Comparison of ENCODE assay signal across 1 mouse cellular context in the genomic region with DNA sequence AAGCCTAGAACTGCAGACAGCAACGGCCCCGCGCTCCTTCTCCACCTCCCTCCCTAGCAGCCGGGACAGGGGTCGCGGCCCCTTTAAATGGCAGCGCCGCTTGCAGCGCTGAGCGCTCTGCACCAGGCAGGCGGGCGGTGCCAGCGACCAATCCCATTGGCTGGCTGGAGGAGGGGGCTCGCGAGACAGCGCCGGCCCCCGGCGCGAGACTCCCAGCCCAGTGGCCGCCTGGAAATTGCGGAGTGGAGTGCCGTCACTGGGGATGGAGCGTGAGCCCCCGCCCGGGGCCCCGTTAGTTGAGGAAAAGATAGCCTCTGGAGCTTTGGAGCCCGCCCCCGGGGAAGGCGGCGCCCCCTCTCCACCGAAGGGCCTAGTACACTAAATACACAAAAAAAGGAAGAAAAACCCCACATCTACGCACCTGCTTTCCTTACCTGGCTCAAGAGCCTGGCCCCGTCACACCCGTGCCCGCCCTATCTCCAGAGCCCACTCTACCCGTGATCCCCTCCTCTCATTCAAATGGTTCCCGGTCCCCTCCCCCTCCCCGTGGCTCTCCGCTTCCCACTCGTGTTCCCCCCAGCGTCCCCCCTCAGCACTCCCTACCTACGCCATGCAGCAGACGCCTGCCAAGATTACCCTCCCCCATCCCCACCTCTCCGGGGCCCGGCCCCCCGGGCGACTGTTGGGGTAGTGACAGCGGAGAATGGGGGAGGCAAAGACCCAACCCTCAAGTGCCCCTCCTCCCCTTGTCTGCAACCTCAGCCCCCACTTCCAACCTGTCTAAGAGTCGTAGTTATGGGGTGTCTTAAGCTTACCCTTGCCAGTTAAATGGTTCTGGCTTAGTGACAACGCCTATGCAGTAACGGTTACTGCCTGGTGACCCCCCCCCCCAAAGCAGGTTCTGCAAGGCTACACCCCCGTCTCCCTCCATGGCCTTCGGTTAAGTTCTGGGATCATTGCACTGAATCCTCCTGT.
TF ChIP-seq lines count a peak whose summit lies in the region.

No protein-coding gene starts in this region.

TF ChIP-seq in C2C12, 6 proteins besides CTCF, POLR2A, EP300 and RAD21:
- no peak for TF ChIP-seq FOSL1 (IDR thresholded peaks at IDR 0.05; ENCODE audit: insufficient read depth, low read length, poor library complexity, severe bottlenecking)
- TF ChIP-seq MYOD1 (IDR thresholded peaks at IDR 0.05; ENCODE audit: control insufficient read depth, insufficient read length, low read depth): no peak
- no peak for TF ChIP-seq MYOG (IDR thresholded peaks at IDR 0.05; ENCODE audit: control insufficient read depth, extremely low read depth, insufficient read length)
- TF ChIP-seq MAX (IDR thresholded peaks at IDR 0.05): no peak
- no peak for TF ChIP-seq CEBPB (IDR thresholded peaks at IDR 0.05; ENCODE audit: low read depth)
- no peak for TF ChIP-seq USF1 (IDR thresholded peaks at IDR 0.05; ENCODE audit: low read depth)
